Mouse (Mus musculus) embryonic facial prominence, embryonic 15.5 days (tissue): ENCODE measurements around the gene Fam104a. TPM values are rescaled to one million over a fixed set of nuclear protein-coding genes. Genes with fewer than 3 reads are reported as not detected.

Source experiments
- ATAC-seq: fragments of 200-750 bp; cut with Nextera tagmentation; 2 replicates; pipeline ENCODE4 v1.8.0; 2017; ENCODE audit warnings: low read depth, moderate TSS enrichment; ENCODE audit not compliant: insufficient number of reproducible peaks, low FRiP score, low TSS enrichment
- H3K27ac ChIP-seq: fragments of 300-500 bp; sonication (generic); replicated peaks from 2 replicates; pipeline ENCODE4 v1.5.1; 2015; ENCODE audit warnings: mild to moderate bottlenecking, inconsistent platforms
- H3K27me3 ChIP-seq: fragments of 300-500 bp; sonication (generic); 2 replicates; pipeline ENCODE4 v1.6.1; 2015; ENCODE audit warnings: inconsistent platforms
- H3K36me3 ChIP-seq: fragments of 300-500 bp; sonication (generic); 2 replicates; pipeline ENCODE4 v1.6.1; 2015; ENCODE audit warnings: mild to moderate bottlenecking, inconsistent platforms
- H3K4me1 ChIP-seq: fragments of 300-500 bp; sonication (generic); 2 replicates; pipeline ENCODE4 v1.6.1; 2015; ENCODE audit warnings: inconsistent platforms
- H3K4me2 ChIP-seq: fragments of 300-500 bp; sonication (generic); replicated peaks from 2 replicates; pipeline ENCODE4 v1.6.1; 2015; ENCODE audit warnings: mild to moderate bottlenecking, inconsistent platforms
- H3K4me3 ChIP-seq: fragments of 300-500 bp; sonication (generic); replicated peaks from 2 replicates; pipeline ENCODE4 v1.5.1; 2015; ENCODE audit warnings: mild to moderate bottlenecking, inconsistent platforms
- H3K9ac ChIP-seq: fragments of 300-500 bp; sonication (generic); 2 replicates; pipeline ENCODE4 v1.6.1; 2015; ENCODE audit warnings: inconsistent platforms
- H3K9me3 ChIP-seq: fragments of 300-500 bp; sonication (generic); replicated peaks from 2 replicates; pipeline ENCODE4 v1.6.1; 2016; ENCODE audit warnings: inconsistent platforms
- WGBS: fragments of 180-500 bp; shearing (Covaris S2); methylation state at CpG from one replicate; pipeline ENCODE4 v1.1.7; 2015; 5-methylcytosine and 5-hydroxymethylcytosine counted together
- polyA plus RNA-seq: library from polyadenylated mRNA; unstranded; fragments of >200 nt; fragmentation: Nextera tagmentation; extraction: Ambion mirVana; gene quantifications from 2 replicates; pipeline ENCODE4 v1.2.1, GENCODE M21; 2015

Fam104a gene
- polyA plus RNA-seq, 1 experiment from 2014 or later = 48.6 TPM

DNA sequence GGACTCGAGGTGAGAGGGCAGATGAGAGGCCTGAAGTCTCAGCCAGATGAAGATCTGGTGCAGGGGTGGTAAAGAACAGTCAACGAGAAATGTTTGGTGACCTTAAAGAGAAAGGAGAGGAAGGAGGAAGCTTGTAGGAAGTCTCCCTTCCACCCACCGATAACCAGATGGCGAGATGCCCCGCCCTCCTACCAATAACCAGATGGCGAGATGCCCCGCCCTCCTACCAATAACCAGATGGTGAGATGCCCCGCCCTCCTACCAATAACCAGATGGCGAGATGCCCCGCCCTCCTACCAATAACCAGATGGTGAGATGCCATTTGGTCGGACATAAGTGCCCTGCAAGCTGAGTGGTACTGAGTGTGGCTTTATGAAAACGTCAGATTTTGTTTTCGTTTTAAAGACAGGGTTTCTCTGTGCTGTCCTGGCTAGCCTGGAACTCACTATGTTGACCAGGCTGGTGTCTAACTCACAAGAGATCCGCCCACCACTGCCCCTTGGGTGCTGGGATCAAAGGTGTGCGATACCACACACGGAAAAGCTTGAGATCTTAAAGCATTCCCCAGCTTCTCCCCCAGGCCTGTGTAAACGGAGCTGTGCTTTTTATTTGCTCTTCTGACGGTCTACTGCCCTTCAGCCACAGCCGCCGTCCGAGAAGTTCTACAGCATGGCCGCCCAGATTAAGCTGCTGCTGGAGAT is 32.6 kb downstream of the Fam104a start:
- H3K9me3 ChIP-seq = no peaks in the 10 kb centered on the region
- WGBS = 58% methylated on average over 22 of the region's 22 CpGs
- H3K4me2 ChIP-seq = 0 out of 2 replicates have a peak overlapping the region, but pooled peaks have one; percentile 53
- no peak for ATAC-seq
- H3K4me1 ChIP-seq = peaks cover 47% of the 10 kb centered on the region
- no peak overlapping the region for H3K4me3 ChIP-seq
- no peak overlapping the region for H3K9ac ChIP-seq
- H3K36me3 ChIP-seq = peaks cover 46% of the 10 kb centered on the region
- H3K27me3 ChIP-seq = no peaks in the 10 kb centered on the region
- H3K27ac ChIP-seq = 0 out of 2 replicates have a peak overlapping the region, but pooled peaks have one; percentile 28

GRCm38 (mm10) chr11:113649353-113650210 is 34.4 kb downstream of the Fam104a start, which contains the start of gene Slc39a11:
Gene Slc39a11, minus strand, starts transcription at chr11:113650079.
- peak within 1 kb of the TSS; percentile 90 for H3K9ac ChIP-seq
- peak; percentile 82 for ATAC-seq
- H3K9me3 ChIP-seq = no peaks in the 10 kb centered on the region
- WGBS = under 1% methylated on average over 79 of the region's 91 CpGs
- peak within 1 kb of the TSS; percentile 53 for H3K4me2 ChIP-seq
- H3K36me3 ChIP-seq = peaks cover 30% of the 10 kb centered on the region
- peak within 1 kb of the TSS; percentile 82 for H3K27ac ChIP-seq
- H3K4me1 ChIP-seq = peaks cover 40% of the 10 kb centered on the region
- H3K4me3 ChIP-seq = peak within 1 kb of the TSS; percentile 71
- H3K27me3 ChIP-seq = no peaks in the 10 kb centered on the region

DNA sequence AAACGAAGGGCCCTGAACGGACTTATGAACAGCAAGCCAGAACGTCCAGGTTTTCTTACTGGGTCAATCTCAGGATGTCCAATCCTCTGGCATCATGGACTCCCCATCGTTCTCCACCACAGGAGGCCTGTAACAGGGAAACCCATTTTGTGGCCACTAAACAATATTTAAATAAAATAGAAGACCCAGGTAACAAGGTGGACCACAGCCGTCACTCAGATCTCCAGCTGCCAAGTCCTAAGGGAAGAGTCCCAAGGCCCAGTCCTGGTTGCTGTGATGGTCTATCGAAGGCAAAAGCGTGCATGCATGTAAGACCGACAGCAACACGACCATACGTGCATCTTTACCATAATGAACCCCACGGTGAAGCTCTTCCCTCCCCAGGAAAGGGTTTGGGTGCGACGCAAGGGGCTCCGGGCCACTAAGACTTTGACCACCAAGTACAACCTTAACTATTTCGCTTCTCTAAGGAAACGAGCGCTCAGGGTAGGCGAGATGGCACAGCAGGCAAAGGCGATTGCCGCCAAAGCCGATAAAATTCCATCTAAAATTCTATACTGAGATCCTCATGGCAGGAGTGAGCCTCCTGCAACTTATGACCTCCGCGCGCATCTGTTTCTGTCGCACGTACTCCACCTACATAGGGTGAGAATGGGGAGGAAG is 35.1 kb downstream of the Fam104a start, which contains the start of gene Cog1:
Gene Cog1 (plus strand): TSS at position 480 of the 663 bp plus-strand sequence.
- WGBS = 41% methylated on average over 26 of the region's 26 CpGs
- Histone ChIP-seq H3K36me3 (peaks cover 22% of the 10 kb centered on the region), H3K27me3 (no peaks in the 10 kb centered on the region), H3K4me1 (peaks cover 33% of the 10 kb centered on the region), H3K4me3 (peak within 1 kb of the TSS; percentile 71), H3K27ac (peak within 1 kb of the TSS; percentile 82), H3K4me2 (peak within 1 kb of the TSS; percentile 53), H3K9me3 (no peaks in the 10 kb centered on the region), H3K9ac (peak within 1 kb of the TSS; percentile 90)
- ATAC-seq = no peak

DNA sequence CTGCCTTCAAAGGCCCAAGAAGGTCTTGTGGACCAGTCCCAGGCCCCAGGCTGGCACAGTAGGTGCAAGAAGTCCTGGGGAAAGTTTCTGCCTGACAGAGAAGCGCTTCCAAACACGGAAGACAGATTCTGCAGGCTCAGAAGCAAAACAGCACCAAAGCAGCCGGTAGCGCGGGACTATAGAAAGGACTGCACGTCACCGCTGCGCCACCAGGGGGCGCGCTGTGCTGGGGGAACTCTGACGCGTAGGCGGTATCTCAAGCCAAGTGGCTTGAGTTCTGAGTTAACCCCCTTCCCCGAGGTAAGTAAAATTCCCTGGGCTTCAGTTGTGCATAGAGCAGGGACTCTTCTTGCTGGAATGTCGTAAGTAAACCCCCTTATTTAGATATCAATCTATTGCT is 35.8 kb downstream of the Fam104a start:
- Histone ChIP-seq H3K9ac (no peak overlapping the region; the same call in 1 of the 2 replicates), H3K4me2 (peak overlapping the region; percentile 31), H3K4me3 (0 out of 2 replicates have a peak overlapping the region, but pooled peaks have one; percentile 71), H3K27ac (0 out of 2 replicates have a peak overlapping the region, but pooled peaks have one; percentile 22), H3K9me3 (no peaks in the 10 kb centered on the region), H3K36me3 (peaks cover 16% of the 10 kb centered on the region), H3K4me1 (peaks cover 32% of the 10 kb centered on the region), H3K27me3 (no peaks in the 10 kb centered on the region)
- 5% methylated on average over 15 of the region's 15 CpGs for WGBS
- ATAC-seq = no peak; the same call in 1 of the 2 replicates

- Histone ChIP-seq H3K27ac (no peak overlapping the region), H3K9me3 (no peaks in the 10 kb centered on the region), H3K9ac (no peak overlapping the region), H3K27me3 (no peaks in the 10 kb centered on the region), H3K4me2 (no peak overlapping the region), H3K4me1 (peaks cover 17% of the 10 kb centered on the region), H3K4me3 (no peak overlapping the region), H3K36me3 (no peaks in the 10 kb centered on the region)
- WGBS = 87% methylated on average over 3 of the region's 3 CpGs
- no peak for ATAC-seq
These were observed 38.8 kb downstream of the Fam104a start for GRCm38 (mm10) chr11:113645181-113645580.

- WGBS = 80% methylated on average over 12 of the region's 12 CpGs
- Histone ChIP-seq H3K9me3 (no peaks in the 10 kb centered on the region), H3K4me1 (no peaks in the 10 kb centered on the region), H3K27ac (no peak overlapping the region), H3K36me3 (no peaks in the 10 kb centered on the region), H3K4me3 (no peak overlapping the region), H3K27me3 (no peaks in the 10 kb centered on the region), H3K9ac (no peak overlapping the region), H3K4me2 (no peak overlapping the region)
- ATAC-seq = no peak
These were observed 45.3 kb downstream of the Fam104a start for GRCm38 (mm10) chr11:113638680-113639079.

DNA sequence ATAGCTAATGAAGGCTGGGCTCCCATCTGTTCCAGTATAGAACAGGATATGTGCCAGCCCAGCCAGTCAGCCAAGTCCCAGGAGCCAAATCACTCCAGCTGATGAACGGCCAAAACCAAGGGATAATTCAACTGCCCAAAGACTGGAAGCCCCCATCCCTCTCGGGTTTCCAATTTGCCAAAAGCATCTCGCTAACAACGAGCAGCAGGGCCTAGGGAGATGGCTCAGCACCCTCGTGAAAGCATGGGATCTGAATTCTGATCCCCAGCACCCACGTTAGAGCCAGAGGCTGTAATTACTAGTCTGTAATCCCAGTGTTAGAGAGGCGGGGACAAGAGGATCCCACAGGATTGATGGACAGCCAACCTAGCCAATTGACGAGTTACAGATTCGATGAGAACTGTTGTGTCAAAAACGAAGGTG is 49.2 kb downstream of the Fam104a start:
- Histone ChIP-seq H3K36me3 (no peaks in the 10 kb centered on the region), H3K4me3 (no peak overlapping the region), H3K27me3 (no peaks in the 10 kb centered on the region), H3K4me2 (no peak overlapping the region), H3K4me1 (no peaks in the 10 kb centered on the region), H3K9ac (no peak overlapping the region), H3K27ac (no peak overlapping the region), H3K9me3 (no peaks in the 10 kb centered on the region)
- no peak for ATAC-seq
- WGBS = 55% methylated on average over 10 of the region's 10 CpGs

DNA sequence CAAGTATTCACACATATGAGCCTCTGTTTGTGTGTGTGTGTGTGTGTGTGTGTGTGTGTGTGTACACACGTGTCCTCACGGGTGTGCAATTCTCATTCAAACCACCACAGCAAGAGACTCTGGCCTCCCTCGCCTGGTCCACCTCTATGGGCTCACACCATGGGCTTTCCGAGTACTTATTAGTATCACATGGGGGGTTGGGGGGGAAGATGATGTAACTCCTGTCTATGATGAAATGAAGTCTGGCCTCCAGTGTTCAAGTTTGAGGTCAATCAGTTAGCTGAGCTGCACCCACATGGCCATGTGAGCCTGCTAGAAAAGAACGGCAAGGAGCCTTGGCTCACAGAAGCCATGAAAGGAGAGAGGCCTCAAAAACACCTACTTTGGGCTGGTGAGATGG is 50.6 kb downstream of the Fam104a start:
- H3K4me1 ChIP-seq = no peaks in the 10 kb centered on the region
- H3K4me2 ChIP-seq = no peak overlapping the region
- no peaks in the 10 kb centered on the region for H3K9me3 ChIP-seq
- no peaks in the 10 kb centered on the region for H3K36me3 ChIP-seq
- WGBS = 89% methylated on average over 5 of the region's 5 CpGs
- no peak overlapping the region for H3K9ac ChIP-seq
- no peak for ATAC-seq
- H3K27ac ChIP-seq = no peak overlapping the region
- no peak overlapping the region for H3K4me3 ChIP-seq
- peaks cover 2% of the 10 kb centered on the region; the same call in 1 of the 2 replicates for H3K27me3 ChIP-seq

- Histone ChIP-seq H3K9ac (no peak overlapping the region), H3K4me2 (no peak overlapping the region), H3K4me1 (no peaks in the 10 kb centered on the region), H3K36me3 (no peaks in the 10 kb centered on the region), H3K27ac (no peak overlapping the region), H3K9me3 (no peaks in the 10 kb centered on the region), H3K4me3 (no peak overlapping the region), H3K27me3 (peaks cover 3% of the 10 kb centered on the region; the same call in 1 of the 2 replicates)
- no peak for ATAC-seq
- 71% methylated on average over 7 of the region's 7 CpGs for WGBS
These were observed 51.7 kb downstream of the Fam104a start for GRCm38 (mm10) chr11:113632303-113632702.

- no peak for ATAC-seq
These were observed 52.1 kb downstream of the Fam104a start for GRCm38 (mm10) chr11:113631862-113632261.

More at GRCm38 (mm10) chr11:113631862-113632261, 52.1 kb downstream of the Fam104a start:
- no peak overlapping the region for H3K4me2 ChIP-seq
- H3K27ac ChIP-seq = no peak overlapping the region
- no peak overlapping the region for H3K4me3 ChIP-seq
- H3K27me3 ChIP-seq = peaks cover 3% of the 10 kb centered on the region; the same call in 1 of the 2 replicates
- no peaks in the 10 kb centered on the region for H3K36me3 ChIP-seq
- H3K4me1 ChIP-seq = no peaks in the 10 kb centered on the region
- H3K9ac ChIP-seq = no peak overlapping the region
- WGBS = 81% methylated on average over 8 of the region's 8 CpGs
- H3K9me3 ChIP-seq = no peaks in the 10 kb centered on the region
